Mouse (Mus musculus): Measurements from ENCODE around the gene Fam110a. TPM values are rescaled to one million over a fixed set of nuclear protein-coding genes. Genes with fewer than 3 reads are reported as not detected.
"Not testable (repeated sequence)": the region's sequence is repeated elsewhere in the genome, so short reads cannot be mapped to it uniquely, and the experiment has no call there.

Fam110a gene
- total RNA-seq, 1 experiment from 2014 or later = 12.7 TPM

- DNase-seq = not testable (repeated sequence)
Observed at GRCm38 (mm10) chr2:151997190-151997575, 17.2 kb upstream of the Fam110a start.

GRCm38 (mm10) chr2:151996229-151997189, 16.5 kb upstream of the Fam110a start, which contains the start of gene Slc52a3:
TSS of gene Slc52a3 (plus strand) at chr2:151996511.
- DNase-seq = peak; percentile 90

- peak; percentile 77 for DNase-seq
Observed at GRCm38 (mm10) chr2:151994350-151995122, 14.5 kb upstream of the Fam110a start.

DNA sequence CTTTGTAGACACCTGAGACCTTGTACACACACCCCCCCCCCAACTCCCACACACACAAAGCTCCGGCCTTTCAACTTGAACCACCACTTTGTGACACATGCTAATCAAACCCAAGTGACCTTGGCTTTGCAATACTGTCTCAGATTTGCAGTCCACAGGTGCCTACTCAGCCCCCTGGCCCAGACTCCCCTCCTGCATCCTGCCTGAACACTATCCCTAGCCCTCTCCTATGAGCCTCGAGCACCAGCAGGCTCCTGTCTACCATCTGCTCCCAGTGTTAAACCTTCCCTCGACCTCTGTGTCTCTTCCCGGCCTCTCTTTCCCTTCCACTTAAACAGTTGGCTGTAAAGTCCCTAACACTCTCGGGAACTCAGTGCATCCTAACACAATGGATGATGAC, 11.4 kb upstream of the Fam110a start:
- no peak for DNase-seq

GRCm38 (mm10) chr2:151990985-151991394, 11.0 kb upstream of the Fam110a start:
- no peak for DNase-seq

DNA sequence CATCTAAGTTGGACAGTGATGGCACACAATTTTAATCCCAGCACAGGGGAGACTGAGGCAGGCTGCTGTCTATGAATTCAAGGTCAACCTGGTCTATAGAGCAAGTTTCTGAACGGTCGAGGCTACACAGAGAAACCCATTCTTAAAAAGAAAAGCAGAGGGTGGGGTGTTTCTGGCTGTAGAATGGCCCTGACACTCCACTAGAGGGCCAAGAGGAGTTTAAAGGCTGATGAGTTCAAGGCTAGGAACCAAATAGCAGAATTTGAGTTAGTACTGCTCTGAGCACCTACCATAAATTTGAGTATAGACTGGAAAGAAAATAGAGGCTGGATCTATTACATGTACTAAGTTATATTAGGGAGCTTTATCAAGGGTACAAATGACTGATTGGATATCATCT, 9.0 kb upstream of the Fam110a start:
- DNase-seq = no peak

- DNase-seq = no peak
Observed at GRCm38 (mm10) chr2:151986958-151987357, 6.9 kb upstream of the Fam110a start.

DNA sequence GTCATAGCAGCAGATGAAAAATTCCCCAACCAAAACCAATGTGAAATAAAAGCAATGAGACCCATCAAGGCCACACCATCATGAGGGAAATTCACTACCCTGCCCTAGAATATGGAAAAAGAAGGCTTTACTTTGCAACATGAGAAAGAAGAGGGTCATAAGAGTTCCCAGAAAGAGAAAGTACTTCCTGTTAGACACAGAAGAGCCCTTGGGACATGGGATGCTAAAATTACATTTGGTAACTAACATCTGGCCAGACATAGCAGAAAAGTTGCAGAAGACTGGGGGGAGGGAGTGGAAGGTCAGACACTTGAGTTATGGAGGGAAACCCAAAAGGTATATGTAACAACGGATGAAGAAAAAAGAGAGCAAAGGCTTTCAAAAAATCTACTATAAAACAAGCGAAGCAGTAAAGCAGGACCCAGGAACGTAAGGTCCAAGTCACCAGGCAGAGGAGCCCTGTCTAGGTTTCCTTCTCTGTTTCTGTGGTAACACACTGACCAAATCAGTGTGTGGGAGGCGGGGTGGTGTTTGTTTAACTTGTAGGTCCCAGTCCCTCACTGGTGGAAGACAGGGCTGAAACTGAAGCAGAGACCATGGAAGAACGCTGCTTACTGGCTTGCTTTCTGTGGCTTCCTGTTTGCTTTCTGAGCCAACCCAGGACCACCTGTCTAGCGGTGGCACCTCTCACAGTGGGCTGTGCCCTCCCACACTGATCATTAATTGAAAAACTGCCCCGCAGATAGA, 5.6 kb upstream of the Fam110a start:
- DNase-seq = no peak

- no peak for DNase-seq
Observed at GRCm38 (mm10) chr2:151984019-151984418, 4.0 kb upstream of the Fam110a start.

GRCm38 (mm10) chr2:151982476-151982875, 2.5 kb upstream of the Fam110a start:
- DNase-seq = no peak

DNA sequence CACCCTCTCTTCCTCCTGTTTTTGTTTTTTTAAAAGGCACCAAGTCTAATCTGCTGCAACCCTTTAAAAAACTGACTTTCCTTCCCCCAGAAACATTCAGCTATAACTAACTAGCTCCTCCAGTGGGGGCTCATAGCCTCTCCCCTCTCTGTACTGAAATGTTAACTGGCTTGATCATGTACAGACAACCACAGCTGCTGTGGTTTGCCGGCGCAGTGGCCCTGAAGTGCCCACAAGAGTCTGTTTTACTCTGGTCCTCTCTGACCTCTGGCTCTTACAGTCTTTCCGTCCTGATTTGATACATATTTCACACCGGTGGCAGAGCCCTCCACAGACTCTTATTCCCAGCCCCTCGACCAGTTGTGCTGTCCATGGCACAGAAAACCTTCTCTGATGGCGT, 1.2 kb upstream of the Fam110a start:
- DNase-seq = no peak

- DNase-seq = no peak
Observed at GRCm38 (mm10) chr2:151980355-151980693, 305 bp upstream of the Fam110a start.

- no peak for DNase-seq
Observed at GRCm38 (mm10) chr2:151978494-151978893, 1.5 kb downstream of the Fam110a start.

DNA sequence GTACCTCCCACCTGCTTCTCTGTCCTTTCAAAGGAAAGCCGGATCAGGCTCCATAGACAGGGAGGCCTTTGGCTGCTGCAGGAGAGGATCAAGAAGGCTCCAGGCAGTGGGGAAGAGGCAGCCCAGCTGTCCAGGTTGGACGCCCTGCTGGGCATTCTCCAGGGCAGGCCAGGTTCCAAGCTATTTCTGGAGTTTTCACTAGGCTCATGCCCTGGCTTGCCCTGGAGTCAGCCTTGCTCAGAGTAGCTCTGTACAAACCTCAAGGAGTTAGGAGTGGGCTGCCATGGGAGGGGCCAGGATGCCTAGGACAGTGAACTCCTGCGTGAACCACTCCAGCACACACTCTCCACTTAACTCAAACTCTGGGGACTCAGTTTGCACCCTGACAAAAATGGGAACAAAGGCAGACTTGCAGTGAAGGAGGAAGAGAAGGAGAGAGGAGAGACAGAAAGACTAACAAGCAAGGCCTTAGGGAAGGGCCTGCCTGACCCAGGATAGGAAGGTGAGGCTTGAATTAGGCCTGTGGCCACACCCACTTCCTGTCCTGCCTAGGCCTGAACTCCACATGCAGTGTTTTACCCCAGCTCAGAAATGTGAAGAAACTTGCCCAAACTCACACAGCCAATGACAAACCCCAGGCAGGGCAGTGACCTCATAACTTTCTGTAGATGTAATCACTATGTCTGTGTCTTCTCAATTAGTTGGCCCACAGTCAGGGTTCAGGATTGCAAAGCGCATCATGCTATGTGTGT, 2.2 kb downstream of the Fam110a start:
- no peak for DNase-seq

GRCm38 (mm10) chr2:151976067-151976466, 4.0 kb downstream of the Fam110a start:
- DNase-seq = no peak

DNA sequence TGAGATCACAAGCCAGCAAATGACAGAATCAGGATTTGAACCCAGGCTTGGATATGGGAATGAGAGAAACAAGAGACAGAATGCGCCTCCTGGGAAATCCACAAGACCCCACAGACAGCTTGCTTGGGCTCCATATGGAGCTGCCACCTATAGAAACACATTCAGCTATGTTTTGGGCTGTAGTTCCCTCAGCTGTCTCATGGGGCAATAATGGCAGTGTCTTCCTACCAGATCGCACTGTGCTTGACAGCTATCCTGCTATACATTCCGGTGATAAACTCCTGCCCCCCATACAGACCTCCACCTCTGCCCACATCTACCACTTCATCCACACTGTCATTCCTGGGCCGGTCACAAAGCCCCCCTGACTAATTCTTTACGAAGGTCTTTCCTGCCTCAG, 4.7 kb downstream of the Fam110a start:
- no peak for DNase-seq

GRCm38 (mm10) chr2:151973595-151974562, 6.1 kb downstream of the Fam110a start:
- no peak for DNase-seq

DNA sequence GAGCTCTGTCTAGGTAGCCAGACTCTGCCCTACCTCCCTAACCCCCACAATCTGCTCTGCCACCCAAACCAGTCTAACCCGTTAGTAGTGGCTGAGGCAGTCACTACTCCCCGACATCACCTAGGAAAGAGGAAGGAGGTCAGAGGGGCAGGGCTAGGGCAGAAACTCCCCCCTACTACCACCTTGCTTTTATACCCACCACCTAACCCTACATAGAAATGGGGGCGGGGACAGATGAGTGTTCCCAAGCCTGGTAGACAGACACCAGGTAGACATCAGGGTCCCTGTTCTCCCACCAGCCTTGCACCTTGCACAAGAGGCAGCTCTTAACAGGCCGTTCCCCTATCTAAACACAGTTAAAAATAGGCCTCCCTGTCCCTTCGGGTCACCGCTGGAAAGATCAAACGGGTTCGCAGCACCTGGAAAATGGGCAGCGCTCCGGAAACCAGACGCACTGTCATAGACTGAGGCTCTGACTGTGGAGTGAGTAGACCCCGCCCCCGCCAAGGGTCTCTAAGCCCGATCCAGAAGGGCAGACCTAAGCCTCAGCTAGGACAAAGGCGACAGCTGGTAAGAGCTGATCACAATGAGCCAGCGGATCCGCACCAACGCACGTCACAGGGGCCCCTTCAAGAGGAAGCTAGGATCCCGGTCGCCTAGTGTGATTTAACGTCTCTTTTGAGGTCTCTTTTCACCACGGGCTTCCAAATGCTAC, 7.0 kb downstream of the Fam110a start:
- no peak for DNase-seq

- no peak for DNase-seq
Observed at GRCm38 (mm10) chr2:151971748-151972147, 8.3 kb downstream of the Fam110a start.

All from adrenal gland, postnatal 25 days (tissue).